Mouse (Mus musculus): ENCODE data around the gene Gm39653. TPM values are rescaled to one million over a fixed set of nuclear protein-coding genes. Genes with fewer than 3 reads are reported as not detected.
"Not testable (repeated sequence)": the region's sequence is repeated elsewhere in the genome, so short reads cannot be mapped to it uniquely, and the experiment has no call there.

The Gm39653 gene
- not detected in 2 replicates for polyA plus RNA-seq (2012; rRNA removed)

DNA sequence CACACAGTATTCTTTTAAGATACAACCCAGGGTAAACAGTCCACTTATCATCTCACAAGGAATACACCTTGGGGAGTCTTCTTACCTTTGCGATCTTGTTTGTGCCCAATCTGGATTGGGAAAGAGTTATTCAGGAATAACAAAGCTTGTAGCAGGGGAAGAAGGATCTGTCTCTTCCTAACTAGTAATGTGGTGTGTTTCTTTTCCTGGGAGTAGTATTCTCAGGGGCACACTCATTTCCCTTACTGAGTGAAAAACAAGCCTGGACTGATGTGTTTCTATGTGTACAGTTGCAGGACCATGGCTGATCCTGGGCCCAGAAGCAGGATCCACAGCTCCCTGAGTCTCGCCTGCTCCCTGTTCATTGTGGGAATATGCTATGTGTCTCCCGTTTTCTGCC lies at the start of gene Gm39653:
Gene Gm39653 (plus strand): TSS at position 301 of the 400 bp plus-strand sequence.
- 81% methylated on average over 3 of the region's 3 CpGs for WGBS

GRCm38 (mm10) chr1:63566501-63566900 lies 49.3 kb upstream of the Gm39653 start:
- 48% methylated on average over 7 of the region's 7 CpGs for WGBS
- DNase-seq (ENCODE audit: low read depth, low spot score), result no peak

More for the DNA sequence above, at the start of gene Gm39653:
- no peak for DNase-seq (ENCODE audit: low read depth, low spot score)

DNA sequence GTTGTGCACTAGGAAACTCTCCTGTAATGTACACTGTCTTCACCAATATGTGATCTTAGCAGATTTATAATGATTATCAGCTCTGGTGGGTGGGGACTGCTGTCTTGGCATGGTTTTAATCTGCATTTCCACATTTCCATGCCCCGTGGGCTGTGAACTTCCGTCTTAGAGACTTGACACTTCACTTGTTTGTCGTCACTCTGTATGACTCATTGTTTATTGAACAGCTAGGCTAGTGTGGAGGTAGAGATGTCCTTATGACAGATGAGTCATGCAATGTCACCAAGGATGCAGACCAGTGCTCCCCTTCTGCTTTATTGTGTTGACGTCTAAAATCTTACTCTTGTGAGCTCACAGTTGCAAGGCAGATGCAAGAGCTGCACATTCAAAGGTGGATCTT lies 48.7 kb upstream of the Gm39653 start:
- 9% methylated on average over 4 of the region's 4 CpGs for WGBS
- no peak for DNase-seq (ENCODE audit: low read depth, low spot score)

DNA sequence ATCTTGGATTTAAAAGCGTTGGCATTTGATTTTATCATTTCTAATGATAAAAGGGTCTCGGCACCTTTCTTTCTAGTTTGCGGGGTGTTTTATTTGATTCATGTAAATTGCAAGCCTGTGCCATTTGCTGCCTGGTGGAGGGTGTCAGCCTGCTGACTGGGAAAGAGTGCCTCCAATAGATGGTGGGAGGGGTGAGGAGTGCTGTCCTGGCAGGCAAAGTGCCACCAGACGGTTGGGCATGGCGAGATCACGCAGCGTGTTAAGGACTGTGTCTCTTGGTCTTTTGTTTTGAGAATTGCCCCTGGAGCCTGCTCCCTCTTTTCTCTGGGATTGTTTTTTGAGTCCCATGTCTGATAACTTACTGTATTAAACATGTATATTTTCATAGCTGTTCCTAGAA lies 43.5 kb upstream of the Gm39653 start:
- no peak for DNase-seq (ENCODE audit: low read depth, low spot score)
- 78% methylated on average over 7 of the region's 7 CpGs for WGBS

DNA sequence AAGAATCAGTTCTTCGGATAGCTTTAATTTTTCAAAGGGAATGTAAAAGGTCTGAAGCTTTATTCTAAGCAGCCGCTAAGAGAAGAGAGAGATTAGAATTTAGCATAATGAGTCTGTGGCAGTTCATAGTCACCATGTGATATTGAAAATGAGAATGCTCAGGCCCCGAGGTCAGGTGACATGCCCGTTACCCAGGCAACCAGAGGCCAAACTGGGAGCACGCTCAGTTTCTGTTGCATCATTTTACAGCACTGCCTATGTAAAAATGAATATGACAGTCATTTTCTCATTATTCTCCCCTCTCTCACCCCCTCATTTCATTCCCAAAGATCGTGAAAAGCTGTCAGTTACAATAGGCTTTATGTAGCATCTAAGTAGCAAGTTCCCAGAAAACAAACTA lies 42.3 kb upstream of the Gm39653 start:
- 52% methylated on average over 6 of the region's 6 CpGs for WGBS
- DNase-seq (ENCODE audit: low read depth, low spot score), result no peak

DNA sequence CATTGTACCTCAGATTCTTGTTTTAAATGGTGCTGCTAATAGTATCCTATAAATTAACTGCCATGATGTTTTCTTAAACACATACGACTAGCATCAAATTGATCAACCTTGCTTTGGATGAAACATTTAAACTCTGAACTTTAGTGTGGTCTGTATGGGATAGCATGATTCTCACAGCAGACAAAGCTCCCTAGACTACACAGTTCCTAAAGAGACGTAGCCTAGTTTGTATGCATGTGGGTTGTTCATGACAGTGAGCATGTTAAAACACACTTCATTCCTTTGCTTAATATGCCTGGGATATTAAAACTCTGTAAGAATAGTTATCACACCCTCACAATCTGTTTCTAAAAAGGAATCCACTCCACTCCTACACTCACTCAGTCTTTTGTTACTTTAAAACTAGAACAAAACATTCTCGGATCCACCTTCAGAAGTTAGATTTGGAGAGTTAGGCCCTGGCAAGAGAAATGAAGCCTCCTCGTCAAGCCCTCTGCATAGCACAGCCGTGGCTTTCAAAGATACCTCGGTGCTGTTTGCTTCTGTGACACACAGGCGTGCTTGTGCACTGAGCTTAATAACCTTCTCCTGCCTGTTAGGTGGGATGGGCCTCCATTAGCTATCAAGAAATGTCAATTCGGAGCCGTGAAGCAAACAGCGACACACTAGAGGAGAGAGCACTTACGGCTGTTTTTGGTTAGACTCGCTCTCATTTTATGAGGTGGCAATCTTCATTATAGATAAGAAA lies 41.7 kb upstream of the Gm39653 start:
- 39% methylated on average over 12 of the region's 12 CpGs for WGBS
- DNase-seq (ENCODE audit: low read depth, low spot score), result no peak

DNA sequence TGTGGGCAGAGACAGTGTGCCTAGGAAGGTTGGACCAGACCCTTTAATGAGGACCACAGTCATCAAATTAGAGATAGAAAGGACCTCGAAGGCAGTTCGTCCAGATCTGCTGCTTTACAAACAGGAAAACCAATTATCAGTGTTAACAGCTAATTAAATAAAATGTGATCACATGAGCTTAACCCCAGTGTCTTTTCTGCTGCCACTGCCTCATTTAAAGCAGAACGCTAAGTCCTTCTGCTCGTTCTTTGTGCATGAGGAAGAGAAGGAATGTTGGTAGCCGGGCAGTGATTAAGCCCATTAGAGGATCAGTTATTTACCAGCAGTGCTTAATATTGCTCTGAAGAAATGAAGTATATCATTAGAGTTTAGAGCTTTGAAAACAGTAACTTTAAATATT lies 39.0 kb upstream of the Gm39653 start:
- WGBS, result 76% methylated on average over 5 of the region's 5 CpGs

GRCm38 (mm10) chr1:63579153-63579552 lies 36.6 kb upstream of the Gm39653 start:
- no peak for DNase-seq (ENCODE audit: low read depth, low spot score)
- 82% methylated on average over 8 of the region's 8 CpGs for WGBS

More for the DNA sequence above, 39.0 kb upstream of the Gm39653 start:
- no peak for DNase-seq (ENCODE audit: low read depth, low spot score)

- DNase-seq (ENCODE audit: low read depth, low spot score), result no peak
- 72% methylated on average over 7 of the region's 7 CpGs for WGBS
These were observed 28.9 kb upstream of the Gm39653 start for GRCm38 (mm10) chr1:63586869-63587268.

DNA sequence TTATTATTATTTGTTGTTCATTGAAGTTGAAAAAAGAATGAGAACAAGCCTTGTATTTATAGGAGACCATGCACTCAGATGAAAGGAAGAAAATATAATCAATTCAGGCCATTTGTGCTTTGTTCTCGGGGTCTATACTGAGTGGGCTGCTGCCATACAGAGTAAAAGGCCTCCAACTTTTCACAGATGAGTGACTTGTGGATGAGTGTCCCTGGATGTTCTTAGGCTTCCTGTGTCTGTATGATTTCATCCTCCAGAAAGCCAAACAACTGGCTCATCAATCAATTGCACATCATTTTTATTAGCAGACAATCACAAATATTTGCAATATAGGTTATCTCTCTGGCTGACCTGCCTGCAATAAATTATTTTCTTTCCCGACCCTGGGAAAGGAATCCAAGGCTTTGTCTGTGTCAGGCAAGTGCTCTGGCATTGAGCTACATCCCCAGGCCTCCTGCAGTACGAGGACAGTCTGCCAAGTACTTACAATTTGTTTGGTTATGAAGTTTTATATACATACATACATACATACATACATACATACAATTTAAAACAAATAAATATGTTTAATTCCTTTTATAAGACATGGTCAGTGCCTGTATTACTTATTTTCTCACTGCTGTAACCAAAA lies 11.8 kb upstream of the Gm39653 start:
- no peak for DNase-seq (ENCODE audit: low read depth, low spot score)
- 20% methylated on average over 3 of the region's 3 CpGs for WGBS

GRCm38 (mm10) chr1:63609613-63610012 lies 6.2 kb upstream of the Gm39653 start:
- 89% methylated on average over 4 of the region's 4 CpGs for WGBS
- DNase-seq (ENCODE audit: low read depth, low spot score), result no peak

DNA sequence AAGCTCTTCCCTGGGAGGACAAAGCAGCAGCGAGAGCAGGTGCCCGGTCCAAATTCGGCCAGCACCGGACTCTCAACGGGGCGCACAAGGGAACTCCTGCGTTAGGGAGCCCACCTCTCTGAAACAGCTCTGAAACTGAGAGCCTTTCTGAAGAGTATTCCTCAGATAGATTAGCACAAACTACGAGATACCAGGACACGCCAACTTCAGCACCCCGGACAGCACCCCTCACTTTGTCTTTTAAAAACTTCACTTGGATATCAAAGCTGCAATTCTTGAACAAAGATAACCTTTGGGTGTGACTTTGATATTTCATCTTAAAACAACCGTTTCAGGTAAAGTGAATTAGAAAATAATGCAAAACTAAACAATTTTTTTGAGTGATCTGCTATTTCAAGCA lies 1.2 kb upstream of the Gm39653 start:
- DNase-seq (ENCODE audit: low read depth, low spot score), result no peak
- 3% methylated on average over 11 of the region's 11 CpGs for WGBS

DNA sequence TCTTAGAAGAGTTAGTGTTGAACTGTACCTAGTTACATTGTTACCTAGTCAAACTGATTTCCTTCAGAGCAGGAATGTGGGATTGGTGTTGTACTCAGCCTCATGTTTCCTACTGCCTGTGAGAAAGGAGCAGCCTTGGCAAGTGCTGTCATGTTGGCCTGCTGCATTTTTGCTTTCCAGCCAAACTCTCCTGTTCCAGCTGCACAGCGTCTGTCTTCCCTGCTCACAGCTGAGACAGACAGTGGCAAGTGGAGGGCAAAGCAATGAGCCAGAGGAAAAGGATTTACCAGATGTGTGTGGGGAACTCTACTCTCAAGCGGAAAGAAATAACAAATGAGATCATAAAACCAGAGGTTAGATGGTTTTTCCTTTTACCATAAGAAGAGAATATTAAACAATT lies 12.4 kb downstream of the Gm39653 start:
- whole genome bisulfite sequencing, result 46% methylated on average over 2 of the region's 2 CpGs
- no peak for DNase-seq (ENCODE audit: low read depth, low spot score)

DNA sequence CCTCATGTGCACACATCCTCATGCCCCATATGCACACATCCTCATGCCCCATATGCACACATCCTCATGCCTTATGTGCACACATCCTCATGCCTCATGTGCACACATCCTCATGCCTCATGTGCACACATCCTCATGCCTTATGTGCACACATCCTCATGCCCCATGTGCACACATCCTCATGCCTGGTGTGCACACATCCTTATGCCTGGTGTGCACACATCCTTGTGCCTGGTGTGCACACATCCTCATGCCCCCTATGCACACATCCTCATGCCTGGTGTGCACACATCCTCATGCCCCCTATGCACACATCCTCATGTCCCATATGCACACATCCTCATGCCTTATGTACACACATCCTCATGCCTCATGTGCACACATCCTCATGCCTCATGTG lies 14.6 kb downstream of the Gm39653 start:
- not testable (repeated sequence) for DNase-seq (ENCODE audit: low read depth, low spot score)

DNA sequence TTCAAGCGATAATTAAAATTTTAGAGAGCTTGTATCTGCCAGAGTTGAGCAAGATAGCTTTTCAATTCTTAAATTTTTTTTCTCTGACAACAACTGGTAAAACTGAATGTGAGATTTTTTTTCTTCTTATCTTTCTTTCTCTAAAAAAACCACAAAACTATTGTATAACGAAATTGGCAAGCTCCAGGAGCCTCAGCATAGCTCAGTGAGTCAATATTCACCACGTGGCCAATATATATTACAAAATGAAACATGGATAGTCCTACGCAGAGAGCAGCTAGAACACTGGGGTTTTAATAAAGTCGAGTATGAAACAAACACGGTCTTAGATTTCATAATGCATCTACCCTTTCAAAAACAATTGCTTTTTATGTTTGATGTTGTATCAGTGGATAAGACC lies 24.2 kb downstream of the Gm39653 start:
- DNase-seq (ENCODE audit: low read depth, low spot score), result no peak
- WGBS, result 66% methylated on average over 6 of the region's 6 CpGs

- DNase-seq (ENCODE audit: low read depth, low spot score), result no peak
- WGBS, result 4% methylated on average over 6 of the region's 6 CpGs
These were observed 42.2 kb downstream of the Gm39653 start for GRCm38 (mm10) chr1:63658016-63658415.

DNA sequence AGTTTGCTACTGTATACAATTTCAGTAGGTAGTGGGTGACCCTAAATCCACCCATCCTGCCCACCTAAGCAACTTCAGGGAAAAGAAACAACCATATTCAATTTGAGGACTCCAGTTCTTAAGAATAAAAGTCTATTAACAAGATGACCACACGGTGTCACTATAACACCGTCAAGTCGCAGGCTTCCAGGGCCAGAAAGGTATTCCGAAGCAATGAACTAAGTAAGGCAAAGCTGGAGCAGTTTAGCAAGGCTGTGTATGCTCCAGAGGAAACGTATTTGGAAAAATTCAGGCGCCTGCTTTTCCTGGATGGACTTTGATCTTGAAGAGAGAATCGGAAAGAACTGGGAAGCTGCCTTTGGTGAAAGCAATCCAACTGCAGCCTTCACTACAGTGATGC lies 43.8 kb downstream of the Gm39653 start:
- under 1% methylated on average over 7 of the region's 7 CpGs for WGBS
- DNase-seq (ENCODE audit: low read depth, low spot score), result peak; percentile 67

- DNase-seq (ENCODE audit: low read depth, low spot score), result peak; percentile 35
- WGBS, result 25% methylated on average over 2 of the region's 2 CpGs
These were observed 50.3 kb downstream of the Gm39653 start for GRCm38 (mm10) chr1:63666089-63666488.

DNA sequence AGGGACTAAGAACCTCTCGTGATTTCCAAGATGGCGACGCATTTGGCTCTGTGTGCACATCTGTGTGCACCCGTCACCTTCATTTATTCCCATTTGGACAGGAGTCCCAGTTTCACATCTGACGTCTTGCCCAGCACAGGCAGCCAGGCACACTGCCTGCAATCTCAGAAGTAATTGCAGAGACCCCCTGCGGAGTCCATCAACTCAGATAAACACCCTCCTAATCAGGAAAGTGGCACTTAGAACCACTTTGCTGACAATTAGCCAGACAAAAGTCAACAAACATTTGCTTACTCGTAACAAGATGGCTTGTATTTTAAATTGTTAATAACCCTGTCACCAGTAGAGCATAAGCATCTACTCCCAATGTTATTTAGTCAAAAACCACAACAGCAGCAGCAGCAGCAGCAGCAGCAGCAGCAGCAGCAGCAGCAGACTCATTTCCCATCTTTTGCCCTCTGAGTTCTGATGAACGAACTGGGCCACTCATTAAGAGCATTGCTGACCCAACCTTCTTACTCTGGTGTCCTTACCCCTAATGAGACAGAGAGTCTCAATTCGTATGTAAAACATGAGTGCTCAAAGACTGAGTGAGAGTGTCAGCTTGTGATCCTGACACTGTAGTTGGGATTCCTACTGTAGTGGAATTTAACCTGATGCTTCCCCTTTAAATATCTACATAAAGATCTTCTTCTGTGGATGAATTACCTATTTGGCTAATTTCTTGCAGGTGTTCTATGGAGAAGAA lies 51.6 kb downstream of the Gm39653 start:
- no peak for DNase-seq (ENCODE audit: low read depth, low spot score)
- 59% methylated on average over 9 of the region's 9 CpGs for WGBS

- DNase-seq (ENCODE audit: low read depth, low spot score), result no peak
- WGBS, result 49% methylated on average over 13 of the region's 13 CpGs
These were observed 52.4 kb downstream of the Gm39653 start for GRCm38 (mm10) chr1:63667949-63668851.

All from large intestine, adult 2 months (tissue).